Mouse (Mus musculus) kidney, adult 18-20 months (tissue): ENCODE measurements around the gene Ptpn3.

ENCODE experiments used
- DNase-seq: peaks from one replicate; pipeline ENCODE4 v3.0.0; 2021

The Ptpn3 gene

GRCm38 (mm10) chr4:57164578-57165210, 136.9 kb downstream of the Ptpn3 start:
- no peak for DNase-seq

DNA sequence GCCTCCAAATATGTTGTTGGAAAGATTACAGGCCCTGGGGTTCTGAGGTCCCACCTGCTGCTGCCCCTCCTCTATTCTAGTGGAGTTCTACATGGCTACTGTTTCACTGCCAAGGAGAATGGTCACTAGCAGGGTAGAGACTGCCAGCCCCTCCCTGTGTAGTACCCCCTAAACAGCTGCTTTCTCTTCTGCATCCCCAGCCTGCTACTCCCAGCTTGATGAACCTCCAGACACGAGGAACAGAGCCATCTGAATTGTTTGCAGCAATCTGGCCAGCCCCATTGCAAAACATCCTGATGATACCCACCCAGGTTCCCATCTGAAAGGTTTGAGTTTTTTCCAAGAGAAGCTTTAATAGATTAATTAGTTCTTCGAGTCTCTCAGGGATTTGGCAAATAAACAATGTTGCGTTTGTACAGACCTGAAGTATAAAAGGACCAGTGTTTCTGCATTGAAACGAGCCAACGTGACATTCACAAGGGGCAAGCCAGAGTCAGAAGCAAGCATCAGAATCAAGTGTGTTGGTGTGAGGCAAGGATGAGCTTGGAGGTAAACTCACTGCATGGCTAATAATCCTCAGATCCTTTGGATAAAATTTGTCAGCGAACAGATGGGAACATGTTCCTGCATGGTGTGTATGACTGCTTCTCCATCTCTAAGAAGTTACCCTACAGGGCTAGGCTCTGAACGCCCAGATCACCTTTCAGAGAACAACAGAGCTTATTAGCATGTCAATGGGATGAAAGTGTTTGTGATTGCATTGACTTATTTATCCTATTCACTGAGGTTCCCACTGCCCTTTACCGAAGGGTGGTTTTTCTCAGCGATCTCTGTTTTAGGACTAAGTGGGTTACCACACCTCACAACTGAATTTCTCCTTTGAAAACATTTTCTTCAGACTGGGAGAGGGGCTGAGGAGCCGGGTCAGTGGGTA, 138.6 kb downstream of the Ptpn3 start:
- no peak for DNase-seq

DNA sequence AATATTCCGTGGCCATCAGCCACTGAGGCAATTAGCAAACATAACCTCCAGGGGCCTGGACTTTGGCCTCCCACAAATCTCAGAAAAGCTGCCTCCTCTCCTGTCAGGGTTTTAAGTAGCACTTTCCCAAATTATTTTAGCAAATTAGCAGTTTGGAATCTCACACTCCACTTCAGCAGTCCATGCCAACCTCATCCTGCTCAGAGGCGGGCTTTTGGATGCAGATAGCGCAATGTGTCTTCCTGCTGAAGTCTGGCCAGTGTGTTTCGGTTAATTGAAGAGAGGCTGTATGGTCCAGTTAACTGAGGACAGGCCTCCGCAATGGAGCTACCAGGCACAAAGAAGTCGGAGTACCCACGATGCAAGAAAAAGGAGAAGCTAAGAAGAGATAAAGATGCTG, 141.1 kb downstream of the Ptpn3 start:
- no peak for DNase-seq

GRCm38 (mm10) chr4:57156549-57157169, 145.0 kb downstream of the Ptpn3 start:
- peak; percentile 70 for DNase-seq

DNA sequence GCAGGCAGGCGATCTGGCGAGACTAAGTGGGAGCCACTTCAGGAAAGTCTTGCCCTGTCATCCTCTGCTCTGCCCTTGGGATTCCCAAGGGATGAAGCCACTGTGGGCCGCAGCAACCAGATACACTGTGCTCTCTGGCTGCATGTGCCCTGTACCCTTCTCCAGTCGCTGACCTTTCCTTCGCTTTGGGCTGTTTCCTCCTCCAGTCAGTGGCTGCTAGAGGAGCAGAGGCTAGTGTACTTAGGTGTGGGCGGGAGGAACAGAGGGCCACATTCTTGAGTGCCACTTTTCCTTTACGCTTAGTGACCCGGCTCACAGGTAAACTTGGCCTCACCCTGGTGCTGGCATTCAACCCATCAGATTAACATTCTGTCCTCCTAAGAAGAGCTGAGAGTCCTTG, 147.8 kb downstream of the Ptpn3 start:
- peak; percentile 54 for DNase-seq

DNA sequence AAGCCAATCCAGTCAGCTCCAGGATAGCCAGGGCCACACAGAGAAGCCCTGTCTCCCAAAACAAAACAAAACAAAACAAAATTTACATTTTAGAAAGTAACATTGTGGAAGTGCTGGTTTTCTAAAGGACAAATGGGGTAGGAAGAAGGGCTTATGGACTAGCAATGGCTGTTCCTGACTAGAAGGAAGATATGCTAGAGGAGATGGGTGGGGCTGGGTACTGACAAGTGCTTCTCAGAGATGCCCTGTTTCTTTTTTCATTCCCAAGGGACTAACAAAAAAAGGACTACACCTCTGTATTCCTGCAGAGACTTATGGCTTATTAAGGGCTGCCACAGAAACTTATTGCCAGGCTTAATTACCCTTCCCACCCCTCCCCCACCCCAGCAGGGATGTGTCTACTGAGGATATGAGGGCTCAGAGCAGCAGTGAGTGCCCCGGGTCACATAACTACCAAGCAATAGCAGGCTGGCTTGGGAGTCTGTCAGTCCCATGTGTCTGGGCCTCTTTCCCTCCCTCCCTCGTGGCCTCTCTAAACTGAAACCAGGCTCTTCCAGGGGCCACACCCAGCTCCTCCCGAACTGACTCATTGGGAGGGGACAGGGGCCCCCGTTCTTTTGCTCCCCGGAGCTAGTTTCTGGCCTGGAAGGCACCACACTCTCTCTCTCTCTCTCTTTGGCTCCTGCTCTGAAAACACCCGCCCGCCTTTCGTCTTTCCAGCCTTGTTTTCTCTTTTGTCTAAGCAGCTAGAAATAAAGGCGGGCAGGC, 148.4 kb downstream of the Ptpn3 start:
- DNase-seq, result no peak

GRCm38 (mm10) chr4:57148182-57148581, 153.5 kb downstream of the Ptpn3 start:
- no peak for DNase-seq

DNA sequence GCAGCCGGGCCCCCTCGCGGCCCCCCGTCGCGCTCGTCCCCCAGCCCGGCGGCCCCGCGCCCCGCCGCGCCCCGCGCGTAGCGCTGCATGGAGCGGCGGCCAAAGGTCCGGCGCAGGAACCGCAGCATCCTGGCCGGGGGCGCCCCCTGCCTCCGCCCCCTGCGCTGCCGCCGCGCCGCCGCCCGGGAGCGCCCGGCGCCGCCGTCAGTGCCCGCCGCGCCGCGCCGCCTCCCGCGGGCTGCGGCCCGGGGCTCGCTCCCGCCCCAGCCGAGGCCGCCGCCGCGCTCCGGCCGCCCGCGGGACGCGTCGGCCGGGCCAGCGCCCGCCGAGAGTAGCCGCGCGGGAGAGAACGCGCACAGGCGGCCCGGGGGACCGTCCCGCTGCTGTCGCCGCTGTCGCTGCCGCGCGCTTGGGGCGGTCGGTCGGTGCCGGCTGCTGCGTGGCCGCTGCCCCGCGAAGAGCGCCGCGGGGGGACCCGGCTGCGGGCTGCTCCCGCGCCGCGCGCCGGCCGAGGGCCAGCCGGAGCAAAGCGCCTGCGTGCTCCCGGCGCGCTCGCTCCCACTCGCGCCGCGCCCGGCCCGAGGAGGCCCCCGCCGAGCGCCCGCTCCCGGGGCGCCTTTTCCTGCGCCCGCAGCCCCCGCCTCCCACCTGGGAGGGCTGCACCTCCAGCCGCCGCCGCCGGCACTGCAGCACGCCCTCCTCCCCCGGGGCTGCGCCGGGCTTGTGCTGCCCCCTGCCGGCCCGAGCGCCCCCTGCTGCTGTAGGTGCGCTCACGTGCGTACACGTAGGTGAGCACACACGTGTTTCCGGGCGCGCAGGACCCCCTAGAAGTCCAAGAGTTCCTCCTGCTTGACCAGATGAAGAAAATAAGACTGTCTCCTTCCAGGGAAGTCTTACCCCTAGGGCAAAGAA, 158.4 kb downstream of the Ptpn3 start, which contains the start of gene Epb41l4b:
TSS of gene Epb41l4b (minus strand) at position 412 of the 912 bp plus-strand sequence.
- DNase-seq, result peak; percentile 85

GRCm38 (mm10) chr4:57142374-57143025, 159.1 kb downstream of the Ptpn3 start:
- DNase-seq, result peak; percentile 37

GRCm38 (mm10) chr4:57141908-57142361, 159.7 kb downstream of the Ptpn3 start:
- peak; percentile 58 for DNase-seq

DNA sequence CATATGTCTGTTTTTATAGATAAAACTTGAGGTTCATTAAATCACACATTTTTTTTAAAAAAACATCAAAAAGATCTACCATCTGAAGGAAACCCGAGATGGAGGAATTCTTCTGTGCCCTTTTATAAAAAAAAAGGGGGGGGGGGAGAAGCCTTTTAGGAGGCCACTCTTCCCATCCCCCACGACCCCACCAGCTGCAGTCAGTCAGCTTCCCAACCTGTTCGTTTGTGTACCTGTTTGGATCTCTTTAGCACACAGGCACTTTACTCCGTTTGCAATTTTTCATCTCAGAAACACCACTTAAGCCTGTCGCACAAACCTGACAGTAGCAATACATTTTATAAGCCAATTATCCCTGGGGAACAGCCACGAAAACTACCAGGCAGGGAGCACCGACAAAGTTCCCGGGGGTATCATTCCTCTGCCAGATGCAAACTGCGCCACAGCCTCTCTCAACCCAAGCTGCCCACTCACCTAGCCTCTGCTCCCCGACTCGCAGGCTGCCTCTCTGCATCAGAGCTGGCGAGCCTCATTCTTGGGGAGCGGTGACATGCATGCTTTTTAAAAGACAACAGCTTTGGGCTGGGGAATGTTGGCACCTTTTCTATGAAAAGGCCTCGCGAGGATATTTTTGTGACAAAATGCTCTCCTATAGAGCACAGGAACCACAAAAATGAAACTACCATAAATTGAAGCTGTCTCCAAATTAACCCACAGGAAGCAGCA, 160.5 kb downstream of the Ptpn3 start:
- DNase-seq, result no peak
